Mouse (Mus musculus) adipocyte (in vitro differentiated cells): ENCODE data around the gene Hist1h1t.

ENCODE experiments used
- DNase-seq: peaks from one replicate; pipeline ENCODE4 v3.0.0-alpha.2; 2016; ENCODE audit warnings: low spot score

Gene Hist1h1t

GRCm38 (mm10) chr13:23737091-23737490, 41.5 kb downstream of the Hist1h1t start:
- no peak for DNase-seq

GRCm38 (mm10) chr13:23738041-23738440, 42.4 kb downstream of the Hist1h1t start:
- DNase-seq: peak; percentile 47

- peak; percentile 93 for DNase-seq
These were observed 43.1 kb downstream of the Hist1h1t start, which contains the start of gene Hist1h1c for GRCm38 (mm10) chr13:23738677-23739068. Gene Hist1h1c (plus strand): TSS chr13:23738808.

GRCm38 (mm10) chr13:23739069-23739921, 43.7 kb downstream of the Hist1h1t start:
- peak; percentile 92 for DNase-seq

GRCm38 (mm10) chr13:23739922-23740252, 44.3 kb downstream of the Hist1h1t start:
- DNase-seq: no peak

GRCm38 (mm10) chr13:23740256-23740840, 44.7 kb downstream of the Hist1h1t start:
- DNase-seq: peak; percentile 61

GRCm38 (mm10) chr13:23740910-23741309, 45.3 kb downstream of the Hist1h1t start:
- DNase-seq: peak; percentile 58

GRCm38 (mm10) chr13:23742007-23742406, 46.4 kb downstream of the Hist1h1t start:
- DNase-seq: peak; percentile 60

- DNase-seq: no peak
These were observed 47.6 kb downstream of the Hist1h1t start for GRCm38 (mm10) chr13:23743215-23743614.

GRCm38 (mm10) chr13:23743963-23744362, 48.3 kb downstream of the Hist1h1t start:
- DNase-seq: no peak

GRCm38 (mm10) chr13:23744421-23745380, 49.1 kb downstream of the Hist1h1t start:
- DNase-seq: no peak

GRCm38 (mm10) chr13:23745381-23746161, 50.0 kb downstream of the Hist1h1t start, which contains the start of gene Hist1h3c:
Gene Hist1h3c (minus strand): TSS chr13:23745602.
- DNase-seq: peak; percentile 93
